Mouse (Mus musculus) embryonic facial prominence, embryonic 11.5 days (tissue): ENCODE results near the gene Glod5. TPM values are rescaled to one million over a fixed set of nuclear protein-coding genes. Genes with fewer than 3 reads are reported as not detected.
"Not testable (repeated sequence)": the region's sequence is repeated elsewhere in the genome, so short reads cannot be mapped to it uniquely, and the experiment has no call there.

Experiments
- ATAC-seq: fragments of 200-750 bp; cut with Nextera tagmentation; replicated peaks from 2 replicates; pipeline ENCODE4 v1.8.0; 2017; ENCODE audit warnings: low read depth; ENCODE audit not compliant: insufficient number of reproducible peaks, low FRiP score, low TSS enrichment
- DNase-seq: peaks from one replicate; pipeline ENCODE4 v3.0.0-alpha.2; 2015; ENCODE audit warnings: low spot score
- H3K27ac ChIP-seq: fragments of 300-500 bp; sonication (generic); replicated peaks from 2 replicates; pipeline ENCODE4 v1.5.1; 2014; ENCODE audit warnings: mild to moderate bottlenecking, low read depth, low read length, control low read depth
- H3K27me3 ChIP-seq: fragments of 300-500 bp; sonication (generic); 2 replicates; pipeline ENCODE4 v1.6.1; 2014; ENCODE audit warnings: mild to moderate bottlenecking, low read length, moderate library complexity, mixed read lengths; ENCODE audit not compliant: control insufficient read depth, insufficient read depth
- H3K36me3 ChIP-seq: fragments of 300-500 bp; sonication (generic); replicated peaks from 2 replicates; pipeline ENCODE4 v1.6.1; 2014; ENCODE audit warnings: low read depth, mild to moderate bottlenecking, low read length, moderate library complexity, mixed read lengths; ENCODE audit not compliant: control insufficient read depth, insufficient read depth
- H3K4me1 ChIP-seq: fragments of 300-500 bp; sonication (generic); 2 replicates; pipeline ENCODE4 v1.6.1; 2014; ENCODE audit warnings: low read length, mixed read lengths; ENCODE audit not compliant: control insufficient read depth, insufficient read depth
- H3K4me2 ChIP-seq: fragments of 300-500 bp; sonication (generic); 2 replicates; pipeline ENCODE4 v1.6.1; 2014; ENCODE audit warnings: low read depth, mild to moderate bottlenecking, control low read depth, low read length, moderate library complexity
- H3K4me3 ChIP-seq: fragments of 300-500 bp; sonication (generic); 2 replicates; pipeline ENCODE4 v1.5.1; 2014; ENCODE audit warnings: low read depth, low read length, control low read depth
- H3K9ac ChIP-seq: fragments of 300-500 bp; sonication (generic); replicated peaks from 2 replicates; pipeline ENCODE4 v1.6.1; 2014; ENCODE audit warnings: mild to moderate bottlenecking, control low read depth, low read length
- H3K9me3 ChIP-seq: fragments of 300-500 bp; sonication (generic); replicated peaks from 2 replicates; pipeline ENCODE4 v1.6.1; 2016; ENCODE audit warnings: mild to moderate bottlenecking, low read length, inconsistent platforms, mixed read lengths; ENCODE audit not compliant: control insufficient read depth
- WGBS: fragments of 180-500 bp; shearing (Covaris S2); extraction: QIAGEN DNeasy Blood & Tissue Kit; methylation state at CpG from one replicate; pipeline ENCODE4 v1.1.7; 2014; 5-methylcytosine and 5-hydroxymethylcytosine counted together
- polyA plus RNA-seq: library from polyadenylated mRNA; unstranded; fragments of >200 nt; fragmentation: Nextera tagmentation; extraction: Ambion mirVana; gene quantifications from 2 replicates; pipeline ENCODE4 v1.2.1, GENCODE M21; 2014

Gene Glod5
- polyA plus RNA-seq = not detected in 2 replicates

GRCm38 (mm10) chrX:8018286-8018685, at the start of gene Glod5:
Glod5 (minus strand) TSS chrX:8018492.
- no peak within 1 kb of the TSS for H3K27ac ChIP-seq
- H3K27me3 ChIP-seq = no peaks in the 10 kb centered on the region
- no peaks in the 10 kb centered on the region for H3K36me3 ChIP-seq
- H3K4me2 ChIP-seq = no peak within 1 kb of the TSS
- no peak within 1 kb of the TSS for H3K9ac ChIP-seq
- DNase-seq (no peak), ATAC-seq (no peak)
- 69% methylated on average over 2 of the region's 2 CpGs for WGBS
- no peak within 1 kb of the TSS for H3K4me3 ChIP-seq
- no peaks in the 10 kb centered on the region for H3K9me3 ChIP-seq
- no peaks in the 10 kb centered on the region for H3K4me1 ChIP-seq

GRCm38 (mm10) chrX:8051044-8051781, 32.9 kb upstream of the Glod5 start:
- not testable (repeated sequence) for H3K4me1 ChIP-seq, H3K4me3 ChIP-seq

GRCm38 (mm10) chrX:8033009-8033408, 14.7 kb upstream of the Glod5 start:
- Histone ChIP-seq H3K4me2 (no peak overlapping the region), H3K36me3 (no peaks in the 10 kb centered on the region), H3K4me1 (no peaks in the 10 kb centered on the region), H3K27me3 (no peaks in the 10 kb centered on the region), H3K9me3 (no peaks in the 10 kb centered on the region), H3K27ac (no peak overlapping the region), H3K4me3 (no peak overlapping the region), H3K9ac (no peak overlapping the region)
- DNase-seq (no peak), ATAC-seq (no peak)
- 44% methylated on average over 1 of the region's 1 CpGs for WGBS

More at GRCm38 (mm10) chrX:8051044-8051781, 32.9 kb upstream of the Glod5 start:
- not testable (repeated sequence) for H3K9me3 ChIP-seq, H3K27ac ChIP-seq, H3K36me3 ChIP-seq, ATAC-seq, H3K27me3 ChIP-seq, H3K9ac ChIP-seq, H3K4me2 ChIP-seq, DNase-seq
- WGBS = 83% methylated on average over 7 of the region's 8 CpGs

GRCm38 (mm10) chrX:8026811-8027210, 8.5 kb upstream of the Glod5 start:
- Histone ChIP-seq H3K9me3 (no peaks in the 10 kb centered on the region), H3K4me1 (no peaks in the 10 kb centered on the region), H3K4me2 (no peak overlapping the region), H3K9ac (no peak overlapping the region), H3K36me3 (no peaks in the 10 kb centered on the region), H3K4me3 (no peak overlapping the region), H3K27ac (no peak overlapping the region), H3K27me3 (no peaks in the 10 kb centered on the region)
- WGBS = 77% methylated on average over 4 of the region's 4 CpGs
- ATAC-seq (no peak), DNase-seq (no peak)

GRCm38 (mm10) chrX:8024795-8025194, 6.5 kb upstream of the Glod5 start:
- Histone ChIP-seq H3K27me3 (no peaks in the 10 kb centered on the region), H3K4me3 (no peak overlapping the region), H3K27ac (no peak overlapping the region), H3K4me2 (no peak overlapping the region), H3K9ac (no peak overlapping the region), H3K9me3 (no peaks in the 10 kb centered on the region), H3K4me1 (no peaks in the 10 kb centered on the region), H3K36me3 (no peaks in the 10 kb centered on the region)
- ATAC-seq = no peak
- no peak for DNase-seq
- 74% methylated on average over 2 of the region's 2 CpGs for WGBS

- no peak for ATAC-seq
- H3K4me1 ChIP-seq = no peaks in the 10 kb centered on the region
- WGBS = 78% methylated on average over 2 of the region's 2 CpGs
- no peak for DNase-seq
- H3K27ac ChIP-seq = no peak overlapping the region
- no peaks in the 10 kb centered on the region for H3K9me3 ChIP-seq
- no peaks in the 10 kb centered on the region for H3K27me3 ChIP-seq
- no peak overlapping the region for H3K9ac ChIP-seq
- no peak overlapping the region for H3K4me2 ChIP-seq
- no peak overlapping the region for H3K4me3 ChIP-seq
- H3K36me3 ChIP-seq = no peaks in the 10 kb centered on the region
These were observed 2.0 kb upstream of the Glod5 start for GRCm38 (mm10) chrX:8020111-8020778.

GRCm38 (mm10) chrX:8017142-8017541, 1.1 kb downstream of the Glod5 start:
- Histone ChIP-seq H3K9me3 (no peaks in the 10 kb centered on the region), H3K27ac (no peak overlapping the region), H3K4me2 (no peak overlapping the region), H3K4me1 (no peaks in the 10 kb centered on the region), H3K4me3 (no peak overlapping the region), H3K36me3 (no peaks in the 10 kb centered on the region), H3K27me3 (no peaks in the 10 kb centered on the region), H3K9ac (no peak overlapping the region)
- 10% methylated on average over 5 of the region's 5 CpGs for WGBS
- ATAC-seq (no peak), DNase-seq (peak; percentile 70)

- H3K27ac ChIP-seq, H3K27me3 ChIP-seq, DNase-seq, H3K9ac ChIP-seq, ATAC-seq, H3K4me3 ChIP-seq, H3K4me2 ChIP-seq, H3K9me3 ChIP-seq, H3K4me1 ChIP-seq, H3K36me3 ChIP-seq: not testable (repeated sequence)
- WGBS = 20% methylated on average over 7 of the region's 7 CpGs
These were observed 2.6 kb downstream of the Glod5 start for GRCm38 (mm10) chrX:8015675-8016074.
